Mouse (Mus musculus) layer of hippocampus, adult 6 months (tissue): Measurements from ENCODE around the gene Rps6ka1. TPM values are rescaled to one million over a fixed set of nuclear protein-coding genes. Genes with fewer than 3 reads are reported as not detected.

Experiments
- long read RNA-seq, 2 experiments: library from polyadenylated mRNA; unstranded; transcript quantifications; one replicate each; pipeline ENCODE4 v2.0.0; 2019 to 2020
- polyA plus RNA-seq: library from polyadenylated mRNA; unstranded; fragments of <200 nt; fragmentation: Nextera tagmentation; gene quantifications from 2 replicates; pipeline ENCODE4 v1.2.3, GENCODE M21; 2021

Rps6ka1 gene
- polyA plus RNA-seq: 7.2 and 8.3 TPM in 2 replicates
- long read RNA-seq, experiment 1, transcript Rps6ka1-206 (21 exons, 2,982 nt): major isoform, 9 of 21 reads
- long read RNA-seq, experiment 1, partial matches to known transcripts: 10 of 21 reads
- long read RNA-seq, experiment 1, other reads (novel, unspliced or antisense): 0 of 21 reads
- long read RNA-seq, experiment 2, transcript Rps6ka1-206 (21 exons, 2,982 nt): minor isoform, 7 of 49 reads
- long read RNA-seq, experiment 2, transcript Rps6ka1-202 (22 exons, 3,135 nt): major isoform, 25 of 49 reads
- long read RNA-seq, experiment 2, partial matches to known transcripts: 4 of 49 reads
- long read RNA-seq, experiment 2, other reads (novel, unspliced or antisense): 9 of 49 reads

GRCm38 (mm10) chr4:133887672-133888453, at the start of gene Rps6ka1:
TSS of gene Rps6ka1 (minus strand) at chr4:133887797.

Other genes starting within 250 kb of the Rps6ka1 start
- 2.3 and 4.0 TPM in 2 replicates for gene Zdhhc18, start 237.6 kb downstream of the Rps6ka1 start, polyA plus RNA-seq
- 6.2 and 7.7 TPM in 2 replicates for gene Pigv, start 215.2 kb downstream of the Rps6ka1 start, polyA plus RNA-seq
- gene Arid1a, start 131.0 kb downstream of the Rps6ka1 start, polyA plus RNA-seq: 7.8 and 9.0 TPM in 2 replicates
- 235 and 280 TPM in 2 replicates for gene Hmgn2, start 80.9 kb upstream of the Rps6ka1 start, polyA plus RNA-seq
- gene Dhdds, start 113.1 kb upstream of the Rps6ka1 start, polyA plus RNA-seq: 41.2 and 47.7 TPM in 2 replicates
- gene Lin28a, start 131.0 kb upstream of the Rps6ka1 start, polyA plus RNA-seq: not detected in 2 replicates
- not detected in 2 replicates for gene Zfp683, start 166.0 kb upstream of the Rps6ka1 start, polyA plus RNA-seq
- 1.3 and 2.4 TPM in 2 replicates for gene Crybg2, start 173.0 kb upstream of the Rps6ka1 start, polyA plus RNA-seq
- 11.8 and 18.3 TPM in 2 replicates for gene Cd52, start 207.3 kb upstream of the Rps6ka1 start, polyA plus RNA-seq
- gene Ubxn11, start 214.8 kb upstream of the Rps6ka1 start, polyA plus RNA-seq: 9.2 and 13.8 TPM in 2 replicates
- gene Sh3bgrl3, start 241.0 kb upstream of the Rps6ka1 start, polyA plus RNA-seq: 819 and 825 TPM in 2 replicates